Mouse (Mus musculus): ENCODE measurements around the gene Vmn2r99.

Vmn2r99 gene

DNA sequence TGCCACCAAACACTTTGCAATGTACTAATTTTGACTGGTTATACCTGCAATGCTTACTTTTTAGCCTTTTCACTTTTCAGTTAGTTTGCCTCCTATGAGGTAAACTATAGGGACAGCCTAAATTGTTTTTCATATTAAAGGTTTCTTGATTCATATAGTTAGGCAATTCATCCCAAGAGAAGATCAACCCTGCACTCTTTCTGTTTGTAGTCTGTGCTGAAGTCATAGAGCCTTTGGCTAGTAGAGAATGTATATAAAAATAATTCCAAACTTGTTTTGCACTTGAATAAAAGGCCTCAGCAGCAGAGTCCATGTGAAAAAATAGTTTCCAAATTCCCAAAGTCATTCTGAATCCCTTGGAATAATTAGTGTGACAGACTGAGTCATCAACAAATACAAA, at the start of gene Vmn2r99:
Vmn2r99 (plus strand) TSS at position 301 of the 400 bp plus-strand sequence.
- DNase-seq: no peak

- DNase-seq: no peak
Measured at GRCm38 (mm10) chr17:19437623-19438022, 75.9 kb downstream of the Vmn2r99 start.

DNA sequence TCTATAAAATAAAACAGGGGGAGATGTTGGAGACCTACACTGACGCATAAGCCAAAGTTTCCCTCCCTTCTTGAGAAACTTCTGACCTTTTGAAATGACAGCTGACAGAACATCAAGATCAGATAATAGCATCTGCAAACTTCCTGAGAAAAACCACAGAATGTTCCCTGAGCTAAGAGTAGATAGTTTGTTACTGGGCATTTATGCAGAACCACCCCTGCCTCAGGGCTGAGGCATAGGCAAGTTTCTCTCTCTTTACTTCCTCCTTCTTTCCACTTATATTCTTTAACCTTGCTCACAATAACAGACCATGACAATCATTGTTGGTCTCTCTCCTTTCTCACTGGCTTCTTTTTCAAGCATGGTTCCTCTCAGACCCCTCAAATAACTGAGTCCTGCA, 83.2 kb downstream of the Vmn2r99 start:
- no peak for DNase-seq
